Mouse (Mus musculus): ENCODE data around the gene Tctn3.

The Tctn3 gene

GRCm38 (mm10) chr19:40611830-40612506, at the start of gene Tctn3, which contains the start of gene Entpd1:
Gene Tctn3, minus strand, starts transcription at chr19:40612233.
Gene Entpd1, plus strand, starts transcription at chr19:40612366.
- peak; percentile 97 for DNase-seq (ENCODE audit: low read depth)

GRCm38 (mm10) chr19:40661108-40661507, 49.1 kb upstream of the Tctn3 start:
- peak; percentile 84 for DNase-seq (ENCODE audit: low read depth)

GRCm38 (mm10) chr19:40660510-40660909, 48.5 kb upstream of the Tctn3 start:
- DNase-seq (ENCODE audit: low read depth), result no peak

- peak; percentile 77 for DNase-seq (ENCODE audit: low read depth)
Observed at GRCm38 (mm10) chr19:40659651-40660478, 47.8 kb upstream of the Tctn3 start.

GRCm38 (mm10) chr19:40658935-40659334, 46.9 kb upstream of the Tctn3 start:
- DNase-seq (ENCODE audit: low read depth), result peak; percentile 29

- DNase-seq (ENCODE audit: low read depth), result no peak
Observed at GRCm38 (mm10) chr19:40658281-40658680, 46.2 kb upstream of the Tctn3 start.

GRCm38 (mm10) chr19:40656207-40656606, 44.2 kb upstream of the Tctn3 start:
- no peak for DNase-seq (ENCODE audit: low read depth)

- DNase-seq (ENCODE audit: low read depth), result peak; percentile 26
Observed at GRCm38 (mm10) chr19:40650090-40650489, 38.1 kb upstream of the Tctn3 start.

- DNase-seq (ENCODE audit: low read depth), result no peak
Observed at GRCm38 (mm10) chr19:40647319-40648158, 35.5 kb upstream of the Tctn3 start.

- DNase-seq (ENCODE audit: low read depth), result no peak
Observed at GRCm38 (mm10) chr19:40646379-40646778, 34.3 kb upstream of the Tctn3 start.

GRCm38 (mm10) chr19:40643846-40644245, 31.8 kb upstream of the Tctn3 start:
- DNase-seq (ENCODE audit: low read depth), result no peak

GRCm38 (mm10) chr19:40640799-40641198, 28.8 kb upstream of the Tctn3 start:
- no peak for DNase-seq (ENCODE audit: low read depth)

- peak; percentile 81 for DNase-seq (ENCODE audit: low read depth)
Observed at GRCm38 (mm10) chr19:40639729-40640304, 27.8 kb upstream of the Tctn3 start.

- no peak for DNase-seq (ENCODE audit: low read depth)
Observed at GRCm38 (mm10) chr19:40638582-40638981, 26.5 kb upstream of the Tctn3 start.

GRCm38 (mm10) chr19:40637601-40638000, 25.6 kb upstream of the Tctn3 start:
- no peak for DNase-seq (ENCODE audit: low read depth)

- no peak for DNase-seq (ENCODE audit: low read depth)
Observed at GRCm38 (mm10) chr19:40637091-40637490, 25.1 kb upstream of the Tctn3 start.

- peak; percentile 34 for DNase-seq (ENCODE audit: low read depth)
Observed at GRCm38 (mm10) chr19:40633144-40633543, 21.1 kb upstream of the Tctn3 start.

GRCm38 (mm10) chr19:40632668-40633067, 20.6 kb upstream of the Tctn3 start:
- DNase-seq (ENCODE audit: low read depth), result no peak

GRCm38 (mm10) chr19:40632193-40632592, 20.2 kb upstream of the Tctn3 start:
- no peak for DNase-seq (ENCODE audit: low read depth)

- no peak for DNase-seq (ENCODE audit: low read depth)
Observed at GRCm38 (mm10) chr19:40630606-40631005, 18.6 kb upstream of the Tctn3 start.

- DNase-seq (ENCODE audit: low read depth), result no peak
Observed at GRCm38 (mm10) chr19:40630096-40630495, 18.1 kb upstream of the Tctn3 start.

- DNase-seq (ENCODE audit: low read depth), result no peak
Observed at GRCm38 (mm10) chr19:40628950-40629349, 16.9 kb upstream of the Tctn3 start.
